ENCODE assay signal across 8 mouse cellular contexts in the genomic region with DNA sequence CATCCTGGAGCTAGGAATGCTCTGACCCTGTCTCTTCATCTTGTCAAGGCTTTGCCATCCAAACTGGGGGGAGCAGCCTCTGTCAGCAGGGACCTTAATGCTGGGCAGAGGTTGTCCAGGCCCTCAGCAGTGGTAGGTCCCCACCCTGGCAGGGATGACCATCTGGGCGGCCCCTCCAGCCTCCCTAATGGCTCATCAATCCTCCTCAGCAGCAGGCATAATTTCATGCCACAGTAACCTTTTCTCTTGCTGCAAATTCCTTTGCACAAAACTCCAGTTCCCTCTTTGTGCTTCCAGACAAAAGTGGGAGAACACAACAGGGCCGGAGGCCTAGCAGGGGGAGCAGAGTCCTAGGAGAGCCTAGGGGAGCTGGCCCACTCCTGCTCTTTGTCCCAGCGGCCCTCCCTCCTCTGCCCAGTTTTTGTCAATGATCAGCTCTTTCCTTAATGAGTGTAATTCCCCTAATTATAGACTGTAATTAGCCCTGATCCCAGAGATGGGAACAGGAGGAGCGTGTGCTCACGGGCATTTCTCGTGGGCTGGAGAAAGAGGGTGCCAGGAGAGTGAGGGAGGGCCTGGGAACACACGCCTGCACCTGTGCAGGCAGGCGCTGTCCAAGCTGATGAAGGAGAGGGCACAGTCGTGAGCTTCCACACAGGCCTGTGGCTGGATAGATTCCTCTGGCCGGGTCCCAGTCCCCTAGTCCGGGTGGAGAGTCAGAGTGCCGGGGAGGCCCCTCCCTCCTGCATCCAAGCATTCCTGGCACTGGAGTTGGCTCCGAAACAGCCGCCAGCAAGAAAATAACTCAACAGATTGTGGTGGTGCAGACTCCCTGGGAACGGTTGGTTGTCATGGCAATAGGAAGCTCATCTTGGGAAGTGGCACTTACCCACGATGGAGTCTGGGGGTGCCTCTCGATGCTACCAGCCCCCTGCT. TPM values are rescaled to one million over a fixed set of nuclear protein-coding genes. Genes with fewer than 3 reads are reported as not detected.
DNase-seq lines count a peak whose midpoint lies in the region; ATAC-seq and TF ChIP-seq lines count a peak whose summit lies in the region.

No protein-coding gene starts in this region.

- no peaks in the 10 kb centered on the region for H3K36me3 ChIP-seq in embryonic facial prominence, embryonic 11.5 days (replicated peaks; ENCODE audit: control insufficient read depth, insufficient read depth, low read depth, low read length)
- peaks cover 13% of the 10 kb centered on the region for H3K36me3 ChIP-seq in hindbrain, embryonic 15.5 days
- H3K36me3 ChIP-seq in midbrain, embryonic 11.5 days (ENCODE audit: control insufficient read depth, insufficient read depth, low read length) = no peaks in the 10 kb centered on the region
- H3K36me3 ChIP-seq in stomach, postnatal 0 days (ENCODE audit: control insufficient read depth, insufficient read depth, low read length) = no peaks in the 10 kb centered on the region

- no peak overlapping the region for H3K4me3 ChIP-seq in lung, adult 2 months (replicated peaks; ENCODE audit: extremely low read depth, low read depth, low read length)
- H3K4me3 ChIP-seq in embryonic facial prominence, embryonic 11.5 days (ENCODE audit: low read depth, low read length) = no peak overlapping the region
- H3K4me3 ChIP-seq in hindbrain, embryonic 15.5 days = no peak overlapping the region
- H3K4me3 ChIP-seq in midbrain, embryonic 11.5 days (ENCODE audit: low read depth, low read length) = no peak overlapping the region; the same call in 1 of the 2 replicates
- H3K4me3 ChIP-seq in stomach, postnatal 0 days (ENCODE audit: low read depth, low read length) = no peak overlapping the region

- no peaks in the 10 kb centered on the region for H3K4me1 ChIP-seq in lung, adult 2 months (ENCODE audit: control insufficient read depth, insufficient read depth, low read length)
- peaks cover 8% of the 10 kb centered on the region for H3K4me1 ChIP-seq in embryonic facial prominence, embryonic 11.5 days (ENCODE audit: control insufficient read depth, insufficient read depth, low read length)
- H3K4me1 ChIP-seq in hindbrain, embryonic 15.5 days (replicated peaks) = peaks cover 35% of the 10 kb centered on the region
- peaks cover 24% of the 10 kb centered on the region for H3K4me1 ChIP-seq in midbrain, embryonic 11.5 days (ENCODE audit: control insufficient read depth, insufficient read depth, low read length)
- no peaks in the 10 kb centered on the region for H3K4me1 ChIP-seq in stomach, postnatal 0 days (replicated peaks; ENCODE audit: control insufficient read depth, insufficient read depth)

- peaks cover 2% of the 10 kb centered on the region; the same call in 1 of the 2 replicates for H3K27me3 ChIP-seq in embryonic facial prominence, embryonic 11.5 days (ENCODE audit: control insufficient read depth, insufficient read depth, low read length)
- H3K27me3 ChIP-seq in hindbrain, embryonic 15.5 days = 0 out of 2 replicates have a peak, but pooled peaks cover 9% of the 10 kb centered on the region
- peaks cover under 1% of the 10 kb centered on the region; the same call in 1 of the 2 replicates for H3K27me3 ChIP-seq in midbrain, embryonic 11.5 days (ENCODE audit: control insufficient read depth, insufficient read depth, low read length)
- no peaks in the 10 kb centered on the region for H3K27me3 ChIP-seq in stomach, postnatal 0 days (ENCODE audit: control insufficient read depth, insufficient read depth, low read length)

- TF ChIP-seq POLR2A in lung, adult 2 months (IDR thresholded peaks at IDR 0.05; ENCODE audit: borderline replicate concordance, extremely low read depth, low read depth, low read length) = no peak

- TF ChIP-seq EP300 in stomach, postnatal 0 days (optimal IDR thresholded peaks at IDR 0.05) = no peak

- H3K27ac ChIP-seq in embryonic facial prominence, embryonic 11.5 days (replicated peaks; ENCODE audit: low read depth, low read length) = peak overlapping the region; percentile 52
- H3K27ac ChIP-seq in hindbrain, embryonic 15.5 days (replicated peaks) = peak overlapping the region; percentile 82
- peak overlapping the region; percentile 63 for H3K27ac ChIP-seq in midbrain, embryonic 11.5 days (ENCODE audit: low read depth, low read length)
- no peak overlapping the region for H3K27ac ChIP-seq in stomach, postnatal 0 days (replicated peaks)

- H3K4me2 ChIP-seq in embryonic facial prominence, embryonic 11.5 days (ENCODE audit: low read depth, low read length) = no peak overlapping the region
- peak overlapping the region; percentile 23 for H3K4me2 ChIP-seq in hindbrain, embryonic 15.5 days
- H3K4me2 ChIP-seq in midbrain, embryonic 11.5 days = peak overlapping the region; percentile 2; the same call in 1 of the 2 replicates
- H3K4me2 ChIP-seq in stomach, postnatal 0 days (replicated peaks; ENCODE audit: low read depth) = no peak overlapping the region

- WGBS in lung, adult 2 months = 39% methylated on average over 17 of the region's 17 CpGs
- WGBS in embryonic facial prominence, embryonic 11.5 days = 13% methylated on average over 17 of the region's 17 CpGs
- WGBS in hindbrain, embryonic 15.5 days = 10% methylated on average over 17 of the region's 17 CpGs
- WGBS in midbrain, embryonic 11.5 days = 9% methylated on average over 17 of the region's 17 CpGs
- WGBS in stomach, postnatal 0 days = 29% methylated on average over 17 of the region's 17 CpGs

- no peak for TF ChIP-seq CTCF in lung, adult 2 months (IDR thresholded peaks at IDR 0.05; ENCODE audit: insufficient read depth, low read length)
- no peak for TF ChIP-seq CTCF in stomach, postnatal 0 days (IDR thresholded peaks at IDR 0.05; ENCODE audit: low read depth)

- H3K9me3 ChIP-seq in embryonic facial prominence, embryonic 11.5 days (replicated peaks; ENCODE audit: control insufficient read depth, low read length) = no peaks in the 10 kb centered on the region
- no peaks in the 10 kb centered on the region for H3K9me3 ChIP-seq in hindbrain, embryonic 15.5 days
- H3K9me3 ChIP-seq in midbrain, embryonic 11.5 days (ENCODE audit: control insufficient read depth, low read length) = no peaks in the 10 kb centered on the region
- no peaks in the 10 kb centered on the region for H3K9me3 ChIP-seq in stomach, postnatal 0 days (ENCODE audit: control insufficient read depth, low read length)

- DNase-seq in lung, postnatal 10 days = peak; percentile 59
- DNase-seq in lung, adult 2 months = no peak
- DNase-seq in embryonic facial prominence, embryonic 11.5 days (ENCODE audit: low spot score) = peak; percentile 59
- peak; percentile 92 for DNase-seq in midbrain, embryonic 11.5 days (ENCODE audit: low spot score, missing footprints)
- no peak for DNase-seq in testis, postnatal 14 days (ENCODE audit: low spot score)
- no peak for DNase-seq in urinary bladder, postnatal 4 days (ENCODE audit: low spot score in 2 of 2)
- no peak for DNase-seq in stomach, postnatal 0 days (ENCODE audit: low spot score)

- ATAC-seq in embryonic facial prominence, embryonic 11.5 days (replicated peaks; ENCODE audit: insufficient number of reproducible peaks, low FRiP score, low TSS enrichment, low read depth) = peak; percentile 78
- peak; percentile 71 for ATAC-seq in hindbrain, embryonic 15.5 days (ENCODE audit: low FRiP score, low read depth)
- peak; percentile 79 for ATAC-seq in midbrain, embryonic 11.5 days (ENCODE audit: low FRiP score)
- no peak; the same call in 1 of the 2 replicates for ATAC-seq in stomach, postnatal 0 days (ENCODE audit: low FRiP score, low TSS enrichment)

- no peak overlapping the region; the same call in 1 of the 2 replicates for H3K9ac ChIP-seq in embryonic facial prominence, embryonic 11.5 days (replicated peaks; ENCODE audit: low read length)
- H3K9ac ChIP-seq in hindbrain, embryonic 15.5 days = peak overlapping the region; percentile 16; the same call in 1 of the 2 replicates
- peak overlapping the region; percentile 50 for H3K9ac ChIP-seq in midbrain, embryonic 11.5 days (ENCODE audit: low read length)
- no peak overlapping the region for H3K9ac ChIP-seq in stomach, postnatal 0 days (ENCODE audit: low read length)

RNA-seq across cellular contexts. Expression of a gene that starts 17.2 kb away (rescaled TPM):
- 50.4 and 55.3 TPM in 2 replicates for polyA plus RNA-seq in lung, adult 2 months (2012; rRNA removed)
- 14.5 and 16.6 TPM in 2 replicates for polyA plus RNA-seq in embryonic facial prominence, embryonic 11.5 days (2014; fragmentation: Nextera tagmentation; extraction: Ambion mirVana)
- 15.1 and 19.0 TPM in 2 replicates for polyA plus RNA-seq in hindbrain, embryonic 15.5 days (2015; fragmentation: Nextera tagmentation; extraction: Ambion mirVana)
- polyA plus RNA-seq in midbrain, embryonic 11.5 days (2014; fragmentation: Nextera tagmentation; extraction: Ambion mirVana) = 15.5 and 18.0 TPM in 2 replicates
- polyA plus RNA-seq in stomach, postnatal 0 days (2015; fragmentation: Nextera tagmentation; extraction: Ambion mirVana) = 5.3 and 6.9 TPM in 2 replicates

RNA-seq across cellular contexts. Expression of a gene that starts 34.8 kb away (rescaled TPM):
- polyA plus RNA-seq in lung, adult 2 months (2012; rRNA removed) = 0.12 and 0.19 TPM in 2 replicates
- polyA plus RNA-seq in embryonic facial prominence, embryonic 11.5 days (2014; fragmentation: Nextera tagmentation; extraction: Ambion mirVana) = 1.5 and 2.1 TPM in 2 replicates
- polyA plus RNA-seq in hindbrain, embryonic 15.5 days (2015; fragmentation: Nextera tagmentation; extraction: Ambion mirVana) = 123 and 151 TPM in 2 replicates
- polyA plus RNA-seq in midbrain, embryonic 11.5 days (2014; fragmentation: Nextera tagmentation; extraction: Ambion mirVana) = 7.2 and 8.6 TPM in 2 replicates
- 1.2 and 1.4 TPM in 2 replicates for polyA plus RNA-seq in stomach, postnatal 0 days (2015; fragmentation: Nextera tagmentation; extraction: Ambion mirVana)

Comparison
In these comparisons a context has a peak if more than half of its experiments do, and no peak if none do; other contexts are left out.
1. DNase-seq: peak in lung, postnatal 10 days (single experiment), embryonic facial prominence, embryonic 11.5 days (single experiment) and midbrain, embryonic 11.5 days (single experiment); none in lung, adult 2 months (single experiment), testis, postnatal 14 days (single experiment), urinary bladder, postnatal 4 days (0 of 2) and stomach, postnatal 0 days (single experiment).
2. H3K4me2 ChIP-seq: peak in hindbrain, embryonic 15.5 days (single experiment) and midbrain, embryonic 11.5 days (single experiment); none in embryonic facial prominence, embryonic 11.5 days (single experiment) and stomach, postnatal 0 days (single experiment).
3. H3K9ac ChIP-seq: peak in hindbrain, embryonic 15.5 days (single experiment) and midbrain, embryonic 11.5 days (single experiment); none in embryonic facial prominence, embryonic 11.5 days (single experiment) and stomach, postnatal 0 days (single experiment).
4. RNA of a gene that starts 34.8 kb away (polyA plus RNA-seq): 123 to 151 TPM in hindbrain, embryonic 15.5 days; 7.2 to 8.6 TPM in midbrain, embryonic 11.5 days, 1.5 to 2.1 TPM in embryonic facial prominence, embryonic 11.5 days, 1.2 to 1.4 TPM in stomach, postnatal 0 days and 0.12 to 0.19 TPM in lung, adult 2 months; every median in the first group is over 10 times any median in the second.